Mouse (Mus musculus) cerebellum, postnatal 36 days (tissue): ENCODE data around the gene Smim12.
A peak's percentile ranks its signal among the peaks of the same experiment; 100 is the strongest.

Experiments used
- DNase-seq, 2 experiments: peaks; one replicate each; pipeline ENCODE4 v3.0.0; 2021 to 2022; ENCODE audit warnings: mixed read lengths in 2 of 2

The Smim12 gene

DNA sequence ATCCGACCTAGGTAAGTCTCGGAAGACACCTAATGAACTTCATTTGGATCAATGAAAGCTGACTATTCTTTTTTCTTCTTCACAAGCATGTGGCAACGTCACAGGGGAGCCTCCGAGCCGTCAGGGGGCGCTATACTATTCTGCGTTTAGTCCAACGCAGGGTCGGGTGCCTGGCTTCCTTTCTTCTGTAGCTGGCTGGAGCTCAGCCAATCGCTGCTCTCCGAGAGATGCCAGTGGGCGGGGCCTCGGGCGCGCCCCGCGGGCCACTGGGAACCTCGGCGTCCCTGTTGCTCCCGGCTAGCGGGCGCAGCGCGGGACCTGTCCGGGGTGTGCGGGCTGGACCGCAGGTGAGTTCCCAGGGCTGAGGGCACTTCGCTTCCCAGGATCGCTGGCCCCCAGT lies at the start of gene Smim12:
Gene Smim12 (plus strand): TSS at position 233 of the 400 bp plus-strand sequence.
- DNase-seq: peak; percentile 99 to 100

DNA sequence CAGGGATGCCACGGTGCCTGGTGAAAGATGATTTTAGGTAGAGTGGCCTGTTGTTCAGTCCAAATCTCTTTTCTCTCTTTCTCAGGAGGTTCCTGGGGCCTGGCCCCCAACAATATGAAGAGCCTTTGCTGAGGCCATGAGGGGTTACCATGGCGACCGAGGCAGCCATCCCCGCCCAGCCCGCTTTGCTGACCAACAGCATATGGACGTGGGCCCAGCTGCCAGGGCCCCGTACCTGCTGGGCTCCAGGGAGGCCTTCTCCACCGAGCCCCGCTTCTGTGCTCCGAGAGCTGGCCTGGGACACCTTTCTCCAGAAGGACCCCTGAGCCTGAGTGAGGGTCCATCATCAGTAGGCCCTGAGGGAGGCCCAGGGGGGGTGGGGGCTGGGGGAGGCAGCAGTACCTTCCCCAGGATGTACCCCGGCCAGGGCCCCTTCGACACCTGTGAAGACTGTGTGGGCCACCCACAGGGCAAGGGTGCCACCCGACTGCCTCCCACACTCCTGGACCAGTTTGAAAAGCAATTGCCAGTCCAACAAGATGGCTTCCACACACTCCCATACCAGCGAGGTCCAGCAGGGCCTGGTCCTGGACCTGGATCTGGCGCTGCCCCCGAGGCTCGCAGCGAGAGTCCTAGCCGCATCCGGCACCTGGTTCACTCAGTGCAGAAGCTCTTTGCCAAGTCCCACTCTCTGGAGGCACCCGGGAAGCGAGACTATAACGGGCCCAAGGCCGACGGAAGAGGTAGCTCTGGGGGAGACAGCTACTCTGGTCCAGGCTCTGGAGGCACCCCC lies 48.9 kb upstream of the Smim12 start:
- no peak for DNase-seq

GRCm38 (mm10) chr4:127198609-127199008 lies 45.0 kb upstream of the Smim12 start:
- peak in 1 of 2 experiments; percentile 1 for DNase-seq

GRCm38 (mm10) chr4:127199406-127199805 lies 44.2 kb upstream of the Smim12 start:
- peak in 1 of 2 experiments; percentile 31 for DNase-seq

DNA sequence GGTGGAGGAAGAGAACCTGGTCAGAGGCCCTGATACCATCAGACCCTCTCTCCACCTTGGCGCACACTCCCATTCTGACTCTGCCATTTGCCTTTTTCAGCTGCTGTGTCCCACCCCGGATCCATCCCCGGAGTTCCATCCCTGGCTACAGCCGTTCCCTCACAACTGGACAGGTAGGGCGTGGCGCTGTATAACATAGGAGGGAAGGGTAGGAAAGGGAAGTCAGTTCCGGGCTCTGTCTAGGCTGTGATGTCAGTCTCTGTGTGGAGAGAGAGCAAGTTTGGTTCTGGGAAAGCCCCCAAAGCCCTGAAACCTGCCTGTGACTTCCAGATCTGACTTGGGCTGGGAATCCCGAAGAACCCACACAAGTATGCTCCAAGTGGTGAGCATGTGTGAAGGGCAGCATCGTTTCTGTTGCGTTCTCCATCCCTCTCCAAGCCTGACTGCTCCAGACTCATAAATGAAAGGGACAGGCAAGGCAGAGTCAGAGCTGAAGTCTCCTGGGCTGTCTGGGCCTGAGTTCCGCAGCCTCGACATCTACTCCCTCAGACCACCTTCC lies 43.3 kb upstream of the Smim12 start:
- DNase-seq: peak in 1 of 2 experiments; percentile 2

- DNase-seq: no peak
Observed at GRCm38 (mm10) chr4:127200769-127201617, 42.6 kb upstream of the Smim12 start.

DNA sequence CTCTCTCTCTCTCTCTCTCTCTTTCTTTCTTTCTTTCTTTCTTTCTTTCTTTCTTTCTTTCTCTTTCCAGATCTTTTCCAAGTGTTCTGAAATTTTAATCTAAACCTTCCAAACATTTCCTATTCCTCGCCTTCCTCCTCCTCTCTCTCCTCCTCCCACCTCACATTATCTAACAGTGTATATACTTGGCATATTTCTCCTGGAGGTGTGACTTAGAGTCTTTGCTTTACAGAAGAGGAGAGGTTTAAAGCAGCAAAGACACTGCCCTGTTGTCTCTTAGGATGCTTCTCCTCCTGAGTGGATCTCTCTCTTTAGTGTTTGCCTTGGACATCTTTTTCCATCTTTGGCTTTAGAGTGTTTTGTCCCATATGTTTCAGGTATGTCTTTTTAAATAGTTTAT lies 40.5 kb upstream of the Smim12 start:
- no peak for DNase-seq

GRCm38 (mm10) chr4:127211318-127211717 lies 32.3 kb upstream of the Smim12 start:
- no peak for DNase-seq

DNA sequence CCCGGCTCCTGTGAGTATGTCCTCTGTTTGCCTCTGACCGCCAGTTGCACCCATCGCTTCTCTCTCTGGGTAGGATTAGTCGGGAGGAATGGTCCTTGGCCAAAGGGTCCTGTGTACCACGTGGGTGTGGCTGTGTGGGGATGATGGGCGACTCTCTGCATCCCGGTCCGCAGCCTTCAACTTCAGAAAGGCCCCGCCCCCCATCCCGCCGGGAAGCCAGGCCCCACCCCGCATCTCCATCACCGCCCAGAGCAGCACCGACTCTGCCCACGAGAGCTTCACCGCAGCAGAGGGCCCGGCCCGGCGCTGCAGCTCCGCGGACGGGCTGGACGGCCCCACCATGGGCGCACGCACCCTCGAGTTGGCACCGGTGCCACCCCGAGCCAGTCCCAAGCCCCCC lies 29.1 kb upstream of the Smim12 start:
- no peak for DNase-seq

DNA sequence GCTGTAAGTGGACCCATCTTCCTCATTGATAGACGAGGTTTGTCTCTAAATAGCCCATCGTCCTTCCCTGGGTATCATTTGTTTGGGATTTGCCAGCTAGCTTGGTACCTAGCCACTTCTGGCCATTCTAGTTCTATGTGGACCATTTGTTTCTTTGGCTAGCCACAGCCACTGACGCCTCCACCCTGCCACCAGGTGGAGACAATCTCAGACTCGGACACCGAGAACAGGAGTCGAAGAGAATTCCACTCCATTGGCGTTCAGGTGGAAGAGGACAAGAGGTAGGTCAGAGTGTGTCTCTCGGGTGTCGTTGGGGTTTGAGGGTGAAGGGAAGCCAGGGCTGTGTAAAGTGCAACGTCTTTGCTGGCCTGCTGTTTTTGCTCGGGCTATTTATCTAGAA lies 28.5 kb upstream of the Smim12 start:
- peak; percentile 67 to 68 for DNase-seq

DNA sequence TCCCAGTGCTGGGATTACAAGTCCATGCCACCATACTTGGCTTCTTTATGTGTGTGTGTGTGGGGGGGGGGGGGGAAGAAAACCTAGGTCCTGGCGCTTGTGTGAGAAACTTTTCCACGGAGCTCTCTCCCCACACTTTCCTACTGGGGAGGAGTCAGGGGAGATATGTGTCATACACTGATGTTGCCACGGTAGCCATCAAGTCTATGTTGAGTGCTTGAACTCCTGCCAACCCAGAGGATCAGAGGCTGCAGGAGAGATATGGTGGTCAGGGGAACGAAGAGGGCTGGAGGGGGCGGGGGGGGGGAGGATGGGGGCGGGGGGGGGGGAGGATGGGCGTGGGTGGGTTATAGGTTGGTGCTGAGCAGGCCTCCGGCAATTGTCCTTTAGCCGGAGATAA lies 27.8 kb upstream of the Smim12 start:
- DNase-seq: no peak

DNA sequence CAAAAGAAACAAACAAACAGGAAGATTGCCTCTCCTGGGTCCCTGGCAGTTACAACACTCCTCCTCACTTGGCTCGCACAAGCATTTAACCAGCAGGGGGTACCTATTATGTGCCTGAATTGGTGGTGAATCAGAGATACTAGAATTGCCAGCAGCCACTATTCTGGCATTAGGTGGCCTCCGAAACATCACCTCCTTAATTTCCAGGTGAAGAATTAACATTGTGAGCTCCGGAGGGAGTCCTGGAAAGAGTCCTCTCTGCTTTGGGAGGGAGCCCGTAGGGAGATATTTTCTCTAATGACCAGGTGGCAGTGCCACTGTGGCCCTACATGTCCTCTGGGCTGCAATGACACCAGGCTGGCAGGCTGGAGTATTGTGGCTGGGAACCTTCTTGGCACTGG lies 27.3 kb upstream of the Smim12 start:
- peak; percentile 64 to 71 for DNase-seq

DNA sequence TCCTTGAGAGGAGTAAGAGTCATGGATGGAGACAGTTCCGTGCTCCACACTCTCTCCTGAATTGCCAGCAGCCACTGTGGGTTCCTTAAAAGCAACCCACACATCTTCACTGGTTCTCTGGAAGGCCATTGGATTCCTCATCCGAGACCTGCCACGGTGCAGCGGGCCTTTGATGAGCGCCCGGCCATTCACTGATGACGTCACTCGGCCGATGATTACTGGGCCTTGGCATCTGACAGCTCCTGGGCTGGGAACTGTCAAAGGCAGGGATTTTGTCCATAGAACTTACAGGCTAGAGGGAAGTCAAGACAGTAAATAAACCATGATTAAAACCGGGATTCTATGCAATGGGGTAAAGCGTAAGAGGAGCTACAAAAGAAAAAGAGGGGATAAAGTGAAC lies 26.5 kb upstream of the Smim12 start:
- DNase-seq: no peak

- peak; percentile 68 to 73 for DNase-seq
Observed at GRCm38 (mm10) chr4:127223291-127223690, 20.3 kb upstream of the Smim12 start.

DNA sequence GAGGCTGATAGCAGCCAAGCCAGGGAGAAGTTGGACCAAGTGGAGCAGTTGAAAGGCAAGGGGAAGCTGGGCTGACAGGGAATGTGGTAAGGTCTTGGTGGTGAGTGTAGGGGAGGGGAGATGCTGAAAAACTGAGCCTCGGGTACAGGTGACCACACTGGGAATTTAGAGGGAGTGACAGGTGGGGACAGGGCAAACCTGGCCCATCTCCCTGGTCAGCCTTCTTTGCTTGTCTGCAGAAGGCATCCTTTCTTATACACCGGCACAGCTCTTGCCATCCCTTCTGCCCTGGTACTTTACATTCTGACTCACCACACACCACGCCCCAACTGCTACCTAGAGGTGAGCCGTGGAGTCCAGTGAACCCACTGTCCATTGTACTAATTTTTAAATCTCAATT lies 19.8 kb upstream of the Smim12 start:
- DNase-seq: peak; percentile 40 to 44

DNA sequence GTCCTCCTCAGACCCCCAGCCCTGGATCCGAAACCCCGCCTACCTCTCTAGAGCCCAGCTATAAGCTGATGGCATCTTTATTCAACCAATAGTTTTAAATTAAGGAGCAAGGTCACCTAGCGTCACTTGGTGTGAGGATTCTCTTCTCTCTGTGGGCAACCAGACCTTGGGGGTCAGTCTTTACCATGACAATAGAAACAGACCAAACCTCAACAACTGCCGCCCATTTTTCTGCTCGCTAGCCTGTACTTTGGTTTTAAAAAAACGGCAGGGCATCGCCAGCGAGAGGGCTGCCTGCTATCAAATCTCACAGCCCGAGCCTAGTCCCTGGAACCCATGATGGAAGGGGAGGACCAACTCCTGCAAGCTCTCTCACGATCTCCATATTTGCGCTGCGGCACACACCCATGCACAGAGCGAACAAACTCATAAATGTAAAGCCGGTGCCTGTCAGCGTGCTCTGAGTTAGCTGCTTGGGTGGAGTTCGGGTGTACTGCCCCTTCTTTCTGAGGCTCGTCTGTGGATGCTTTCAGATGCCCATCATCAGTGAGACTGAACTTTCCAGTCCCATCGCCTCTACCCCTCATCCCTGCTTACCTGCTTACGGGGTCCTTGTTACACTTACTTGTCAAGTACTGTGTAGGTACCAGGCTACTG lies 19.0 kb upstream of the Smim12 start:
- no peak for DNase-seq

DNA sequence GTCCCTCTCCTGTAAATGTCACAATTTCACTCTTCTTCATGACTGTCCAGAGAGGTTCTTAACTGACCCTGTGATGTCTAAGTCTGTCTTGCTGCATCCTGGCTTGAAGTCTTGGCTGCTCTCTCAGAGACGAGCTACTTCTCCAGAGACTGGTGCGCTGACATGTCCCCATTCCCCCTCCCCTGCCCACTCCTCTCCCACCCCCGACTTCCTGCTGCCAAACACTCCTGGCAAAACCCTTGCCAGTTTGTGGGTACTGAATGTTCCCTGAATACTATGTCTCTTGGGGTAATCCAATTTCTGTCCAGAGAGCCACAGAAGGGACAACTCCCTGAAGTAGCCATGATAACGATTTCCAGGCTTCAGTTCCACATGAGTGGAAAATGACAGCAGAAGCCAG lies 17.5 kb upstream of the Smim12 start:
- DNase-seq: no peak

DNA sequence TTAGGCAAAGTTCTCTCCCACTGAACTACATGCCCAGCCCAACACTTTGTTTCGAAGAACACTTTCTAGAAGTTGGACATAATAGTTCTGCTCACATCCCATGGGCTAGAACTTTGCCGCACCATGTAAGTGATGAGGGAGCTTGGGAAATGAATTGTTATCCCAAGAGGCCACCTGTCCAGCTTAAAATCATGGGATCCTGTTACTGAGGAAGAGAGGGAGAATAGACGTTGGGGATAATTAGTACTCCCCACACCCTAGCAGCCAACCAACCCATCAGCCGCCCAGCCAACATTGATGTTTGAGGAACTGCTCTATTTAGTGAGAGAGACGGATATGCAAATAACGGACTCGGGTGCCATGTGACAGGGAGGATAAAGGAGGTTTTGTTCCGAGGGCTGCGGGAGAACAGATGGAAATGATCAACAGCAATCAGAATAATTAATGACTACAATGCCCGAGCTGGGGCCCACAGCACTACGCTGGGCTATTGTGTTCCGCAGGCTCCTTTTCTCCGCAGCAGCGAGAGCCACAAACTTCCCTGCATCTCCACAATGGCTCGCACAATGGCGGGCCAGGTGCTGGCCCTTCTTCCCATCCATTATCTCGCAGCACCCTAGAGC lies 16.4 kb upstream of the Smim12 start:
- no peak for DNase-seq

GRCm38 (mm10) chr4:127232028-127232427 lies 11.6 kb upstream of the Smim12 start:
- peak; percentile 89 to 91 for DNase-seq

- DNase-seq: peak in 1 of 2 experiments; percentile 35
Observed at GRCm38 (mm10) chr4:127232551-127232950, 11.0 kb upstream of the Smim12 start.

DNA sequence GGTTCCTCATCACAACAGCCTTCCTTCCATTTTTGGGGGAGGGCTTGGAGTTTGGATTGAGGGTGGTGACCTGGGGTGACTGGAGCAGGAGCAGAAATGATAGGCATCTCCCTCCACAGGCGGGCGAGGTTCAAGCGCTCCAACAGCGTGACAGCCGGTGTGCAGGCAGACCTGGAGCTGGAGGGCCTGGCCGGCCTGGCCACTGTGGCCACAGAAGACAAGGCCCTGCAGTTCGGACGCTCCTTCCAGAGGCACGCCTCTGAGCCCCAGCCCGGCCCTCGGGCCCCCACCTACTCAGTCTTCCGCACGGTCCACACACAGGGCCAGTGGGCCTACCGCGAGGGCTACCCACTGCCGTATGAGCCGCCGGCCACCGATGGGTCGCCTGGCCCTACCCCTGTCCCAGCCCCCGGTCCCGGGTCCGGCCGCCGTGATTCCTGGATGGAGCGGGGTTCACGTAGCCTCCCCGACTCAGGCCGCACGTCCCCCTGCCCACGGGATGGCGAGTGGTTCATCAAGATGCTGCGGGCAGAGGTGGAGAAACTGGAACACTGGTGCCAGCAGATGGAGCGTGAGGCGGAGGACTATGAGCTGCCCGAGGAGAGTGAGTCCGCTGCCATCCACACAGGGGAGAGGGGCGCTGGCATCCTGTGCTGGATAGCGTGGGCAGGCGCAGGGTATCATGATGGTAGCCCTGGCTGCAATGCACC lies 10.0 kb upstream of the Smim12 start:
- peak; percentile 60 to 67 for DNase-seq
